Mouse (Mus musculus): ENCODE data around the gene Tfip11.

Tfip11 gene

GRCm38 (mm10) chr5:112367338-112367737 is 41.2 kb downstream of the Tfip11 start:
- no peak for DNase-seq

- no peak for DNase-seq
Observed at GRCm38 (mm10) chr5:112367929-112368328, 41.8 kb downstream of the Tfip11 start.

- DNase-seq = no peak
Observed at GRCm38 (mm10) chr5:112368666-112369065, 42.5 kb downstream of the Tfip11 start.

- peak; percentile 26 to 30 for DNase-seq
Observed at GRCm38 (mm10) chr5:112369326-112369725, 43.2 kb downstream of the Tfip11 start.

DNA sequence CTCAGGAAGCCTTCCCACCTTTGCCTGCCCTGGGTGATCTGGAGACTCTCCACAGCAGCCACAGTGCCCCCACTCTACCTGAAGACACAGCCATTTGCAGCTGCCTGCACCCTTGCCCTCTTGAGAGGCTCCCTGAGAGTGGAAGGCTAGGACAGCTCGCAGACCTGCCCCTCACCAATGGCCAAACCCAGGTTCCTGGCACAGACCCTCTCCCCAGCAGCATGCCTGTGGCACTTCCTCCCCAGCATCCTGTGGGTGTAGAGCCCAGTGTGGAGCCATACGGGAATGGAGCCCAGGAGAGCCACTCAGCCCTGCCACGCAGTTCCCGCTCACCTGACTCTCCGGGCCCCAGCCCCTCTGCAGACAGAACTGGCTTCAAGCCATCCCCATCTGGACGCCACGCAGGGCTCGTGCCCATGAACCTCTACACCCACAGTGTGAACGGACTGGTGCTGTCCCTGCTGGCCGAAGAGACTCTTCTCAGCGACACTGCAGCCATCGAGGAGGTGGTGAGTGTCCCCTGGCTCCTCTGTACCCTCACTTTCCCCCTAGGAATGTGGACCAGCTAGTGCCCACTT is 44.2 kb downstream of the Tfip11 start:
- DNase-seq = no peak

DNA sequence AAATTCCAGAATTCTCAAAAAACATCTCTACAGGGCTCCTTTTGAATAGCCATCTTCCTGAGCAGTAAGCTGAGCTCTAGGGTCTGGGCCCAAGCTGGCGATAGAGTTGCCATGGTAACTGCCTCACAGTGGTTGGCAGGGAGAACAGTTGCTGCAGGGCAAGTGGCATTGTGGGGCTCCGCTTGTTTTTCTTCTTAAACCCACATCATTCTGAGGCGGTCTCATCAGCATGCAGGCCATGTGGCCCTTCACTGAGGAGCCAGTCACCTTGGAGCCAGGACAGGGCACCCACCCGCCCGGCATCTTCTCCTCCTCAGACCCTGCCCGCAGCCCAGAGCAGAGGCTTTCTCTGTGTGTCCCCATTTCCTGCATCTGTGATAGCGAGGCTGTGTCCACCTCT is 45.8 kb downstream of the Tfip11 start:
- DNase-seq = no peak

- DNase-seq = no peak
Observed at GRCm38 (mm10) chr5:112376111-112376510, 50.0 kb downstream of the Tfip11 start.

DNA sequence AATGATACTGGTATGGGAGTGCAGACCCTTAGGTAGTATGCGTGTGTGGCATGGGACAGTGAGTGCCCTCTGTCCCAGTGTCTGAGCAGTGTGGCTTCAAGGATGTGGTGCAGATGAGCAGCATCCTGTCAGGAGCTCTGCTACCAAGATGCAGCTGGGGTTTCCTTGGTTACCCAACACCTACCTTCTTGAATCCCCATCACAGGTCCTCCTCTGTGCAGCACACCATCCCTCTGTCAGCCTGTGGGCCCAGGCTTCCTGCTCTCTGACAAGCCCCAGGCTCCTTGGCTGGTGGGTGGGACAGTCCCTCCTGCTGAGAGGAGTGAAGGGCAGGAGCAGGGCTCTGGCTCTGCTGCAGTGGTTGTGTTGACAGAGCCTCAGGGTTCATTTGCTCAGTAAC is 51.2 kb downstream of the Tfip11 start:
- no peak for DNase-seq

- no peak for DNase-seq
Observed at GRCm38 (mm10) chr5:112378716-112379115, 52.6 kb downstream of the Tfip11 start.

GRCm38 (mm10) chr5:112381154-112381553 is 55.0 kb downstream of the Tfip11 start:
- DNase-seq = no peak

DNA sequence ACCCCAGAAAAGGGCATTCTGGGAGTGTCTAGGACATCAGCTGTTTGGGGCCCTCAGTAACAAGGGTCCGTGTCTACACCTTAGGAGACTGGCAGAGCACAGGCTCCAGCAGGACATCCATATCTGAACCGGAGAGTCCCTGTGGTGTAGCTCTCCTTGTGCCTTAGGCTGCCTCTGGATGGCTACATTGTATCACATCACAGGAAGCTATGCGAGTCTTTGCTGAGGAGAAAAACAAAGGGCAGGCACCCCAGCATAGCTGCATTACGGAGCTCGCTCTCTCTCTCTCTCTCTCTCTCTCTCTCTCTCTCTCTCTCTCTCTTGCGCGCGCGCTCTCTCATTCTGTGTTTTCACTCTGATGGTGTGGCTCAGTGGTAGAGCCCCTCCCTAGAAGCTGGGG is 55.9 kb downstream of the Tfip11 start:
- DNase-seq = no peak

GRCm38 (mm10) chr5:112382641-112383330 is 56.6 kb downstream of the Tfip11 start:
- no peak for DNase-seq

DNA sequence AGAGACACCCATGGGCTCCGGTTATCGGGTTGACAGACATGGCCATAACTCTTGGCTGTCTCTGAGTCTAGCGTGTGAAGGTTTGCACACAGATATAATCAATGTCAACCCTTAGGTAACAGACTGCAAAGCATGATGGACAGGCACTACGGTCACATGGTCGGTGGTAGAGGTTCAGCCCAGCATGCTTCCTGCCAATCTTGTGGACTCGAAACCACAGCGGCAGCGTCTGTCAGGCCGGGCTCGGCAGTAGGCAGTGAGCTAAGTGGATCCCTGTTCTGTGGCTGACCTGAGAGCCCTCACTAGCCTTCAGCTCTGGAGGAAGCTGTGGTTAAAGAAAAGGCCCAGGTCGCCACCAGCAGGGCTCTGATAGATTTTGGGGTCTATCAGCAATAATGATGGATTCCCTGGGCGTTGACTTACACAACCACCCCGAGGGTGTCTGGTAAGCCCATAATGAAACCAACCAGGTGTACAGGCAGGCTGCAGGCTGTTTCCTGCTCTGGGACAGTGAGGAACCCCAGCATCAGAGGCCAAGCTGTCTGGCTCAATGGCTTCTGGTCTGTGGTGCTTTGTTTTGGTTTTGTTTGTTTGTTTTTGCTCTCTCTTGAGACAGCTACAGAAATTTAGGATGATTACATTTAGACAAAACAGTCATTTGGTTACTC is 58.8 kb downstream of the Tfip11 start:
- peak; percentile 36 to 39 for DNase-seq

DNA sequence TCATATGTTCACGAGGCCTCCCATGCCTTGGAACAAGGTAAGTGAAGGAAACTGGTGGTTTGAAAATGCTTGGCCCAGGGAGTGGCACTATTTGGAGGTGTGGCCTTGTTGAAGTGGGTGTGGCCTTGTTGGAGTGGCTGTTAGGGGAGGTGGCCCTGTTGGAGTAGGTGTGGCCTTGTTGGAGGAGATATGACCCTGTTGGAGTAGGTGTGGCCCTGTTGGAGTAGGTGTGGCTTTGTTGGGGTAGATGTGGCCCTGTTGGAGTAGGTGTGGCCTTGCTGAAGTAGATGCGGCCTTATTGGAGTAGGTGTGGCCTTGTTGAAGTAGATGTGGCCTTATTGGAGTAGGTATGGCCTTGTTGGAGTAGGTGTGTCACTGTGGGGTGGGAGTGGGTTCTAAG is 59.8 kb downstream of the Tfip11 start:
- peak in 1 of 2 experiments; percentile 24 for DNase-seq

All from B cell, adult 2 months (primary cell).